Comparison of ENCODE assay signal across 8 mouse cellular contexts in genomic region chr11:100397600-100398389, GRCm38 (mm10). TPM values are rescaled to one million over a fixed set of nuclear protein-coding genes. Genes with fewer than 3 reads are reported as not detected.
A peak's percentile ranks its signal among the peaks of the same experiment; 100 is the strongest.
DNase-seq lines count a peak whose midpoint lies in the region; ATAC-seq lines count a peak whose summit lies in the region.

TSS of gene Jup (minus strand) at chr11:100397763.

- DNase-seq in adipocyte (ENCODE audit: low spot score), result peak; percentile 99
- DNase-seq in embryo, embryonic 10 days (ENCODE audit: low spot score), result peak; percentile 98
- DNase-seq in gastrocnemius, postnatal 10 days, result peak; percentile 98
- peak; percentile 88 for DNase-seq in induced T-regulatory cell, adult 2 months (ENCODE audit: low read depth)
- DNase-seq in left cerebral cortex, adult 9 months (ENCODE audit: low spot score in 2 of 2), result peak; percentile 99 to 100
- peak; percentile 100 for DNase-seq in right cerebral cortex, postnatal 14 days
- peak; percentile 99 to 100 for DNase-seq in urinary bladder, postnatal 36 days (ENCODE audit: low spot score in 2 of 2)

- ATAC-seq in megakaryocyte progenitor cell, adult 5-6 weeks (replicated peaks; ENCODE audit: poor library complexity), result peak; percentile 91

RNA-seq across cellular contexts. Expression of gene Jup, which starts in this region (rescaled TPM):
- 10 to 100 TPM; 81.4 to 90.0 TPM for total RNA-seq in gastrocnemius, postnatal 10 days (2021)
- total RNA-seq in megakaryocyte progenitor cell, adult 5-6 weeks (2015), result 1.5 and 4.0 TPM in 2 replicates
- 1.4 and 2.5 TPM in 2 replicates for total RNA-seq in megakaryocyte progenitor cell, adult 5-6 weeks (2017)

Comparison
In these comparisons a context has a peak if more than half of its experiments do, and no peak if none do; other contexts are left out.
1. Peak in every context shown above with its lines: DNase-seq and ATAC-seq.
2. RNA of gene Jup (total RNA-seq): 81.4 to 90.0 TPM in gastrocnemius, postnatal 10 days; 1.4 to 4.0 TPM in megakaryocyte progenitor cell, adult 5-6 weeks; every median in the first group is over 10 times any median in the second.